Mouse (Mus musculus) hindbrain, embryonic 15.5 days (tissue): Measurements from ENCODE around the gene Gm3404. TPM values are rescaled to one million over a fixed set of nuclear protein-coding genes. Genes with fewer than 3 reads are reported as not detected.
"Not testable (repeated sequence)": the region's sequence is repeated elsewhere in the genome, so short reads cannot be mapped to it uniquely, and the experiment has no call there.

ENCODE experiments used
- ATAC-seq: fragments of 200-750 bp; cut with Nextera tagmentation; 2 replicates; pipeline ENCODE4 v1.8.0; 2017; ENCODE audit warnings: low read depth, moderate number of reproducible peaks, moderate TSS enrichment; ENCODE audit not compliant: low FRiP score
- H3K27ac ChIP-seq: fragments of 300-500 bp; sonication (generic); replicated peaks from 2 replicates; pipeline ENCODE4 v1.5.1; 2015; ENCODE audit warnings: mild to moderate bottlenecking, inconsistent platforms
- H3K27me3 ChIP-seq: fragments of 300-500 bp; sonication (generic); 2 replicates; pipeline ENCODE4 v1.6.1; 2015; ENCODE audit warnings: control low read depth, inconsistent platforms
- H3K36me3 ChIP-seq: fragments of 300-500 bp; sonication (generic); 2 replicates; pipeline ENCODE4 v1.6.1; 2015; ENCODE audit warnings: control low read depth, inconsistent platforms
- H3K4me1 ChIP-seq: fragments of 300-500 bp; sonication (generic); replicated peaks from 2 replicates; pipeline ENCODE4 v1.6.1; 2015; ENCODE audit warnings: control low read depth, inconsistent platforms
- H3K4me2 ChIP-seq: fragments of 300-500 bp; sonication (generic); 2 replicates; pipeline ENCODE4 v1.6.1; 2015; ENCODE audit warnings: moderate library complexity, mild to moderate bottlenecking, inconsistent platforms
- H3K4me3 ChIP-seq: fragments of 300-500 bp; sonication (generic); 2 replicates; pipeline ENCODE4 v1.5.1; 2015; ENCODE audit warnings: mild to moderate bottlenecking, inconsistent platforms
- H3K9ac ChIP-seq: fragments of 300-500 bp; sonication (generic); 2 replicates; pipeline ENCODE4 v1.6.1; 2015; ENCODE audit warnings: inconsistent platforms
- H3K9me3 ChIP-seq: fragments of 300-500 bp; sonication (generic); 2 replicates; pipeline ENCODE4 v1.6.1; 2016; ENCODE audit warnings: control low read depth, inconsistent platforms
- WGBS: fragments of 180-500 bp; shearing (Covaris S2); methylation state at CpG from one replicate; pipeline ENCODE4 v1.1.7; 2015; 5-methylcytosine and 5-hydroxymethylcytosine counted together
- polyA plus RNA-seq: library from polyadenylated mRNA; unstranded; fragments of >200 nt; fragmentation: Nextera tagmentation; extraction: Ambion mirVana; gene quantifications from 2 replicates; pipeline ENCODE4 v1.2.1, GENCODE M21; 2015

Gene Gm3404
- not detected in 2 replicates for polyA plus RNA-seq

- H3K9ac ChIP-seq, H3K4me1 ChIP-seq, H3K9me3 ChIP-seq, H3K27ac ChIP-seq, H3K27me3 ChIP-seq, H3K4me2 ChIP-seq, ATAC-seq, H3K36me3 ChIP-seq, H3K4me3 ChIP-seq: not testable (repeated sequence)
- WGBS = 90% methylated on average over 3 of the region's 3 CpGs
Observed at GRCm38 (mm10) chr5:146525501-146525900, at the start of gene Gm3404. Gene Gm3404 (plus strand): TSS chr5:146525801.

GRCm38 (mm10) chr5:146479564-146479963 is 46.0 kb upstream of the Gm3404 start:
- H3K9ac ChIP-seq, H3K4me3 ChIP-seq, ATAC-seq, H3K27me3 ChIP-seq, H3K4me2 ChIP-seq, H3K9me3 ChIP-seq, H3K36me3 ChIP-seq, H3K27ac ChIP-seq, H3K4me1 ChIP-seq: not testable (repeated sequence)
- WGBS = 9% methylated on average over 4 of the region's 4 CpGs

- not testable (repeated sequence) for H3K27me3 ChIP-seq, H3K4me1 ChIP-seq, H3K4me2 ChIP-seq, H3K27ac ChIP-seq, H3K4me3 ChIP-seq, H3K9ac ChIP-seq, ATAC-seq, H3K36me3 ChIP-seq, H3K9me3 ChIP-seq
- 78% methylated on average over 1 of the region's 3 CpGs for WGBS
Observed at GRCm38 (mm10) chr5:146481665-146482064, 43.9 kb upstream of the Gm3404 start, which contains the start of gene Gm6408. Gene Gm6408 (plus strand): TSS chr5:146481965.

GRCm38 (mm10) chr5:146488959-146489358 is 36.6 kb upstream of the Gm3404 start:
- WGBS = 10% methylated on average over 3 of the region's 4 CpGs
- H3K4me3 ChIP-seq, H3K9me3 ChIP-seq, H3K27me3 ChIP-seq, H3K4me1 ChIP-seq, H3K9ac ChIP-seq, H3K36me3 ChIP-seq, ATAC-seq, H3K27ac ChIP-seq, H3K4me2 ChIP-seq: not testable (repeated sequence)

GRCm38 (mm10) chr5:146491063-146491462 is 34.5 kb upstream of the Gm3404 start, which contains the start of gene Gm6370:
Gene Gm6370 (plus strand): TSS chr5:146491363.
- not testable (repeated sequence) for H3K9me3 ChIP-seq, H3K9ac ChIP-seq, H3K4me2 ChIP-seq, H3K4me3 ChIP-seq, H3K36me3 ChIP-seq, H3K4me1 ChIP-seq, H3K27me3 ChIP-seq, H3K27ac ChIP-seq, ATAC-seq
- WGBS = no CpG with 5 or more reads among the region's 5 CpGs

- H3K4me2 ChIP-seq, ATAC-seq, H3K27me3 ChIP-seq, H3K4me1 ChIP-seq, H3K9me3 ChIP-seq, H3K4me3 ChIP-seq, H3K27ac ChIP-seq, H3K9ac ChIP-seq, H3K36me3 ChIP-seq: not testable (repeated sequence)
- no CpG with 5 or more reads among the region's 5 CpGs for WGBS
Observed at GRCm38 (mm10) chr5:146502099-146502498, 23.5 kb upstream of the Gm3404 start, which contains the start of gene 4930449I24Rik. Gene 4930449I24Rik (plus strand): TSS chr5:146502399.

- H3K36me3 ChIP-seq, ATAC-seq, H3K9ac ChIP-seq, H3K4me3 ChIP-seq, H3K4me2 ChIP-seq, H3K9me3 ChIP-seq, H3K27me3 ChIP-seq, H3K27ac ChIP-seq, H3K4me1 ChIP-seq: not testable (repeated sequence)
- 100% methylated on average over 2 of the region's 5 CpGs for WGBS
Observed at GRCm38 (mm10) chr5:146513823-146514222, 11.8 kb upstream of the Gm3404 start, which contains the start of gene Gm3402. Gene Gm3402 (plus strand): TSS chr5:146514123.

GRCm38 (mm10) chr5:146537347-146537746 is 11.7 kb downstream of the Gm3404 start, which contains the start of gene Gm3409:
Gene Gm3409 (plus strand): TSS chr5:146537647.
- H3K27me3 ChIP-seq, H3K9me3 ChIP-seq, H3K4me1 ChIP-seq, H3K36me3 ChIP-seq, H3K9ac ChIP-seq, H3K4me3 ChIP-seq, H3K27ac ChIP-seq, ATAC-seq, H3K4me2 ChIP-seq: not testable (repeated sequence)
- WGBS = 100% methylated on average over 3 of the region's 3 CpGs

GRCm38 (mm10) chr5:146555836-146556235 is 30.2 kb downstream of the Gm3404 start, which contains the start of gene Gm3415:
Gene Gm3415 (plus strand): TSS chr5:146556136.
- not testable (repeated sequence) for H3K4me3 ChIP-seq, H3K27ac ChIP-seq, H3K9me3 ChIP-seq, H3K9ac ChIP-seq, H3K4me2 ChIP-seq, ATAC-seq, H3K27me3 ChIP-seq, H3K36me3 ChIP-seq, H3K4me1 ChIP-seq
- no CpG with 5 or more reads among the region's 3 CpGs for WGBS

- Histone ChIP-seq H3K4me3 (no peak overlapping the region), H3K9me3 (no peaks in the 10 kb centered on the region), H3K9ac (no peak overlapping the region), H3K27me3 (no peaks in the 10 kb centered on the region), H3K4me1 (no peaks in the 10 kb centered on the region), H3K4me2 (no peak overlapping the region), H3K27ac (no peak overlapping the region), H3K36me3 (no peaks in the 10 kb centered on the region)
- ATAC-seq = no peak
- 80% methylated on average over 1 of the region's 1 CpGs for whole genome bisulfite sequencing
Observed at GRCm38 (mm10) chr5:146564259-146564658, 38.7 kb downstream of the Gm3404 start.

GRCm38 (mm10) chr5:146567054-146567453 is 41.5 kb downstream of the Gm3404 start:
- no peaks in the 10 kb centered on the region for H3K36me3 ChIP-seq
- no peaks in the 10 kb centered on the region for H3K27me3 ChIP-seq
- H3K9me3 ChIP-seq = no peaks in the 10 kb centered on the region
- no peak overlapping the region for H3K4me2 ChIP-seq
- H3K4me1 ChIP-seq = no peaks in the 10 kb centered on the region
- H3K27ac ChIP-seq = no peak overlapping the region
- H3K4me3 ChIP-seq = no peak overlapping the region
- ATAC-seq = no peak
- 63% methylated on average over 4 of the region's 4 CpGs for WGBS
- no peak overlapping the region for H3K9ac ChIP-seq

- 86% methylated on average over 6 of the region's 6 CpGs for WGBS
- not testable (repeated sequence) for H3K9ac ChIP-seq, H3K4me3 ChIP-seq, ATAC-seq, H3K9me3 ChIP-seq, H3K27me3 ChIP-seq, H3K4me1 ChIP-seq, H3K36me3 ChIP-seq, H3K4me2 ChIP-seq, H3K27ac ChIP-seq
Observed at GRCm38 (mm10) chr5:146570179-146570578, 44.6 kb downstream of the Gm3404 start.
